Mouse (Mus musculus) liver, adult (tissue): ENCODE data around the gene Pum1.

ENCODE experiments used
- GATA4 ChIP-seq: IDR thresholded peaks from 2 replicates; pipeline ENCODE4 v1.6.1; 2014; ENCODE audit warnings: mild to moderate bottlenecking, low read length; ENCODE audit not compliant: insufficient replicate concordance

Pum1 gene

DNA sequence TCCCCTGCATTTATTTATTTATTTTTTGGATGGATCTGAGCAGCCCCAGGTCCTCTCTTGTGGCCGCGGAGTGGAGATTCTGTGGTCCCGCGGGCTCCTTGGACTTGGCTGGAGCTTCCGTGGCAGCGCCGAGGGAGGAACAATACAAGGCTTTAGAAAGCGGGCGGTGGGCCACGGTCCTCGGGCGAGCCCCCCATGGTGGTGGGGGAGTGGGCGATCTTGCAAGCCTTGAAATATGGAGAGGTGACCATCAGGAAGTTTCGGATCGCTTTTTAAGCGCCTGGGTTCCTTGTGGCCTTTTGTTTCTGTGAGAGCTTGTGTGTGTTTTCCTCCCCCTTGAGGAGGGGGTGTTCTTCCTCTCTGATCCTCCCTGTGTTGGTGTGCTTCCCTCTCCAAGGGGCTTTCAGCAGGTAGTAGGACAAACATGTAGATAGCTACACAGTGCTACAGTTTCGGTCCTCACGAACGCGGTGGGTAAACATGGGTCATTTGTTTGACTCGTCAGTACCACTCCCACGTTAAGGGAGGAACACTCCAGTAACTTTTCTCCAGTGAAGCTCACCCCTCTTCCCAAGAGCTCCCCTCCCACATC is 785 bp downstream of the Pum1 start:
- TF ChIP-seq GATA4, result no peak

DNA sequence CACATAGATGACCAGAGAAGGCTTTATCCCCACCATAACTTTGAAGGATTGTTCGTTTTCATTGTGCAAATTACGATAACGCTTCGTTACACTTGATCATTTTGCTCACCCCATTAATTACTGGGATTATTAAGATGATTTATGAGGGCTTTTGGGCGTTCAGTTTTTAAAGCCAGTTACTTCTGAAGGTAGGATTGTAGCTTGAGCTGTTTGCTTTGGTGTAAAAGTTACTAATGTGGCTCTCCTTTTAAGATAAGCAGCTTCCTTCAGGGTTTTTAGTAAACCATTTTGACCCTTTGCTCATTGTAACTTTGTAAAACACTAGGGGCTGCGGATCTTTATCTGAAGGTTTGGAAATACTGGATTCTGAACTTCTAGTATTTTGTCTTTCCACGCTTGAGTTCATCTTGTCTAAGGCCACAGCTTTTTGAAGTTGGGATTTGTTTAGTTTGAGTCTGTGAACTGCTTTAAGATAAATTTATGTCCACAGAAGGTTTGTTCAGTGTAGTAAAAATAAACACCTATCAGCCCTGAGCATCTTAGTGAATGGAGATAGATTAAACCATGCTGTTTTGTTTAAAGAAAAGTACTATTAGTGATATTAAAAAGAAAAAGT is 1.4 kb downstream of the Pum1 start:
- no peak for TF ChIP-seq GATA4

DNA sequence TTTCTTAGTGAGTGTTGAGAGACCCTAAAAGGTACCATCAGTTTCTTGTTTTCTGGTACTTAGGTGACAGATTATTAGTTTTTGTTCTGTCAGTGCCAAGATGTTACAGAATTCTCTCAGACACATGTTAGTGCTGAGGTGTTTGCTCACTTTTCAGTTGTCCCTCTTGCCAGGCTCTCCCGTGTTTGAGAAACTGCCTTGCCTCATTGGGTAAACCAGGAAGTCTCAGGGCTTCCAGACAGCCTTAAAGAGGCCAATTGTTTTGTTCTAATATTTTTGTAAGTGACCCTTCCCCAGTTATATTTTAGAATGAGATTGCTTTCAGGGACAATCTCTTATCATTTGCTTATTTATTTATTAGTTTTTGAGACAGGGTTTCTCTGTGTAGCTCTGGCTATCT is 2.1 kb downstream of the Pum1 start:
- no peak for TF ChIP-seq GATA4

DNA sequence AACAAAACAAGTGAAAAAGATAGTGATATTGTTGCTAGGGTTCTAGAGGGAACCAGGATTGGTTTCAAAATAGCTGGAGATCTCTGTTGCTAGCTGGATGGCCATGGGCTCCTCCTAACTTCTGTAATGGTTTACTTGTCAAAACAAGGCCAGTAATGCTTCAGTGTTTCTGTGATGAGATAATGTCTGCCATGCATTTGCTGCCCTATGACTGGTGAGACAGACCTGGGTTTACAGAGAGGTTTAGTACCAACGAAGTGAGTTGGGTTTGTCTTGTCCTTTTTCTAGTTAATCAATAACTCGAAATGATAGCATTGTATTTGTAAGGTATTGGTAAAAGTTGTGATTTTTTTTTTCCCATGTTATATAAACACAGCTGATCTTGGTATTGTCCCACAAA is 4.6 kb downstream of the Pum1 start:
- no peak for TF ChIP-seq GATA4

DNA sequence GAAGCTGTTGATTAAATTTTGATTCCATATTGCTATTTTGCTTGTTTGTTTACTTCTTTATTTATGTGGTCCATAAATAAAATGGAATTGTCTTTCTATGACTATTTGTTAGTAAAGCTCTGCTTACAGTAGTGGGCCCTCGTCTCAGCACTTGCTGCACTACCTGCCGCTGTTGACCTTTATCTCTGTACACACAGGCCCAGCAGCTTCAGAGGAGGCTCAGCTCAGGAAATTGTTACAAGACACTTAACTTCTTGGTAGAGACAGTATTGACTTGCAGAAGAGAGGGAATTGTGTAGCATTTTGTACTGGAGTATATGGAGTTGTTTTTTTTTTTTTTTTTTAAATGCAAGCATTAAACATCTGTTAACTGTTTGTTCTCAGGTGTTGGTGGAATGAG is 5.4 kb downstream of the Pum1 start:
- TF ChIP-seq GATA4, result no peak

DNA sequence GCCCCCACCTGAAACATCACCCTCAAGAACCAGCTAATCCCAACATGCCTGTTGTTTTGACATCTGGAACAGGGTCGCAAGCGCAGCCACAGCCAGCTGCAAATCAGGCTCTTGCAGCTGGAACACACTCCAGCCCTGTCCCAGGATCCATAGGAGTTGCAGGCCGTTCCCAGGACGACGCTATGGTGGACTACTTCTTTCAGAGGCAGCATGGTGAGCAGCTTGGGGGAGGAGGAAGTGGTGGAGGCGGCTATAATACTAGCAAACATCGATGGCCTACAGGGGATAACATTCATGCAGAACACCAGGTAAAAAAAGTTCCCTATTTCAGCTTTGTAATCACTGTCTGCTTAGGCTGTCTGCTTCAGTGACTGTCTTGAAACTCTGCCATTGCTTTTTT is 5.9 kb downstream of the Pum1 start:
- TF ChIP-seq GATA4, result no peak

DNA sequence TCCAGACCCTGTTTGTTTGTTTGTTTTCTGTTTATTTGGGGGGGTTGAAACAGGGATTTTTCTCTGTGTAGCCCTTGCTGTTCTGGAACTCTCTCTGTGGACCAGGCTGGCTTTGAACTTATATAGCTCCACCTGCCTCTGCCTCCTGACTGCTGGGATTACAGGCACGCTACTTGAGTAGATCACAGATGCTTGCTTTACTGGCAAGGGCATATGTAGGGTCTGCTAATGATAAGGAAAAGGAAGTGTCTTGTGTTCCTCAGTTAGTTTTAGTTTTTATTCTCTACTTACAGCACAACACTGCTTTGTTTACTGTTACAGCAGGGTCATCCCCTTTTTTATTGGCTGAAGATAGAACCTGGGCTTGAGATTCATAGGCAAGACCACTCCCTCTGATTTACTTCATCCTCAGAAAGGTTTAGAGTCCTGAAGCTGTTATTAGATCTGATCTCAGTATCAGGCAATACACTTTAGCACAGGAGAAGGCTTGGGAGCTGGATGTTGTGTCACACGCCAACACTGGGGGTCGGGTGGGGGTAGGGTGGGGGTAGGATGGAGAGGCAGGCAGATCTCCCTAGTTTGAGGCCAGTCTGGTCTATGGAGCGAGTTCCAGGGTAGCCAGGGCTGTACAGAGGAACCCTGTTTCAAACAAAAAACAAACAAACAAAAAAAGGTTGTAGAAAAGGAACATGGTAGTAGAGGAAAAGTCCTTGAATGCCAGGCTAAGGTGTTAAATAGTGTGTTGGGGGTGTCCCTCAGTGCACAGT is 8.1 kb downstream of the Pum1 start:
- TF ChIP-seq GATA4, result no peak

DNA sequence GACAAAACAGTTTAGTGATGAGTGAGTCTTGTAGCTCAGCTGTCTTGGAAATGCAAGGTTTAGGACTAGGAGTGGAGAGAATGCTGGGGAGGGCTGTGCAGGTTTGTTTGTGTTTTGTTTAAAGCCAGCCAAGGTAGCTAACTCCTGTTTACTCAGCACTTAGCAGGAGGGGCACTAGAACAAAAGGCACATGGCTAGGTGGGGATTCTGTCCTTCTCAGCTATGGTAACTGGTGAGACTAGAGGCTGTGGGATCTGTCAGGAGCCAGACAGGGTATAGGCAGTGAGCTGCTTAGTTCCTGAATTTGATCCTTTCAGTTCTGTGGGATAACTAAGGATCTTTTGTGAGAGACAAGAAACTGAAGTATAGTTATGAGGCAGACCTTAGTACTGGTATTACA is 9.0 kb downstream of the Pum1 start:
- TF ChIP-seq GATA4, result no peak

DNA sequence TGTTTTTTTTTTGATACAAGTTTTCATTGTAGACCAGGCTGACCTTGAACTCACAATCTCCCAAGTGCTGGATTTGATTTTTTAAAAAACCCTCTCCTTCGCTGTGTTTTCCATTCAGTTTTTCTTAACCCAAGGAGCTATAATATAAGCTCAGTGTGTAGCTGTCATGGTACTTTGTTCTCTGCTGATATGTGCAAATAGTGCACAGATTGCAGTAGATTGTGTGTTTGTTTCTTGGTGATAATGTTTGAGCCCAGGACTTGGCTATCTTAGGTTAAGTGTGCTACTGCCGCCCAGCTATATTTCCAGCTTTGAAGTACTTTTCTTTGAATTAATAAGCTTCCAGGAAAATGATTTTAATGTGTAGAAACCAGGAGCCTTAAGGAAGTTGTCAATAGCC is 13.6 kb downstream of the Pum1 start:
- TF ChIP-seq GATA4, result no peak

DNA sequence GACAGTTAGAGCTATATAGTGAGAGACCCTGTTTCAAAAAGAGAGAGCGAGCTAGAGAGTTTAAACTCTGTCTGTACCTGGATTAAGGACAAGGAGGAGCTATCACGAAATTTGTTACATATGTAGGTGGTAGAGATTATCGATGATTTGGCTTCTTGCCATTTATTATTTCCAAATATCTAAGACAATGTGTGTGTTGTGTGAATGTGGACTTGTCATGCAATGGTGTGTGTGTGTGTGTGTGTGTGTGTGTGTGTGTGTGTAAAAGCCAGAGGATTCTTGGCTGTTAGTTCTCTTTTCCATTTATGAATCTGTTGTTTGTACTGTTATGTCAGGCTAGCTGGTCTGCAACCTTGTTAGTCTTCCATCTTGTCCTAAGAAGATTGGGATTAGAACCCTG is 15.0 kb downstream of the Pum1 start:
- no peak for TF ChIP-seq GATA4

DNA sequence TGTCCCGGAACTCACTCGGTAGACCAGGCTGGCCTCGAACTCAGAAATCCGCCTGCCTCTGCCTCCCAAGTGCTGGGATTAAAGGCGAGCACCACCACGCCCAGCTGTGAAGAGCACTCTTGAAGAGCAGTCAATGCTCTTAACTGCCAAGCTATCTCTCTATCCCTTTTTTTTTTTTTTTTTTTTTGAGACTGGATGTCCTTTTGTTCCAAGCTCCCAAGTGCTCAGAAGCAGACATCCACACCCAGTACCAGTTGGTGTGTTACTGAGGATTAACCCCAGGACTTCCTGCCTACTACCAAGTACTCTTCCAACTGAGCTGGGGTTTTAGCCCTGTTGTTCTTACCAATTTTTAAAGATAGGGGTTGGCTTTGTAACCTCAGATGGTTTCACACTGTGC is 17.6 kb downstream of the Pum1 start:
- no peak for TF ChIP-seq GATA4

DNA sequence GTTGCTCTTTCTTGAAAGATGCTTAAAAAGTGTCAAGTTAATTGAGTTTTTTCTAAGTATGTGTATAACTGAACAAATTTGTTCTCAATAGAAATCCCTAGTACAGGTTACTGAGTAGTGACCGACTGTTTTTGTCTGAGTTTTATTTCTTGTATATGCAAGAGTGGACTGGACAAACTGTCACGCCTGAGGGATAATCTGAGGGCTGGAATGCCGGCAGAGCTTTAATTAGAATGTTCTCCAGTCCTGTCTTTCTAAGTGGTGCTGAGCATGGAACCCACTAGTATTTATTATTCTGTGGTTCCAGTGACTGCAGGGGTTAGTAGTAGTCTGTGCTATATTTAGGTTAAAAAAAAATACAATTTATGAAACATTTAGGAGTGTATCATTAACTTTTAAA is 30.8 kb downstream of the Pum1 start:
- no peak for TF ChIP-seq GATA4

DNA sequence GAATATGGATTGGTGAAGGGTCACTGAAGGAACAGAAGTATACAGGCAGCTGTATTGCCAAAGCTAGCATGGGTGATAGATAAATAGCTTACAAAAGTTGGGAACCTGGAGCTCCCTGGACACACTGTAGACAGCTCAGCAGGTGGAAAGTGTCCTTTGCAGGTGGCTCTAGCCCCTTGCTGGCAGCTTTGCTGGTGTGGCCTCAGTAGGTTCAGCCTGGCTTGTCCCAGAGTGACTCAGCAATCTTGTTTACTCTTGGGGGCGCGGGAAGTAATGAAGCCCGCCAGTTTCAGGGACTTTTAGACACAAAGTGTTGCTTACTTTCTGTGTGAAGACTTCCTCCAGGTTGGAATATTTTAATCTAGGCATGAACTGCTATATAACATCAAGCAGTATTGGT is 31.9 kb downstream of the Pum1 start:
- TF ChIP-seq GATA4, result no peak

DNA sequence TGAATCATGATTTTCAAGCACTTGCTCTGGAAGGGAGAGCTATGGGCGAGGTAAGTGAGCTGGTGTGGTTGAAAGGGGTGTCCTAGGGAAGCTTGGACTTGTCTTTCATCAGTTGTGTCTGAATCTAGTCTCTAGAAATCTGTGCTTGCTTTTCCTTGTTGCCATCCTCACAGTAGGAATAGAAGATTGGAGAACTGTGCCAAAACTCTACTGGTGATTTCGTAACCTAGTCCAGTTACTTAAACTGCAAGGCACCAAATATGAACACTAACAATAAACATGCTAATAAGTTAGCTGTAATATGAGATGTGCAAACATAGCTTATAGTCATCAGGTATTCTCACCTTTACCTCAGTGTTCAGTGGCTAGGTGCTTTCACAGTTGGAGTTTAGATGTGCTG is 37.9 kb downstream of the Pum1 start:
- TF ChIP-seq GATA4, result no peak

DNA sequence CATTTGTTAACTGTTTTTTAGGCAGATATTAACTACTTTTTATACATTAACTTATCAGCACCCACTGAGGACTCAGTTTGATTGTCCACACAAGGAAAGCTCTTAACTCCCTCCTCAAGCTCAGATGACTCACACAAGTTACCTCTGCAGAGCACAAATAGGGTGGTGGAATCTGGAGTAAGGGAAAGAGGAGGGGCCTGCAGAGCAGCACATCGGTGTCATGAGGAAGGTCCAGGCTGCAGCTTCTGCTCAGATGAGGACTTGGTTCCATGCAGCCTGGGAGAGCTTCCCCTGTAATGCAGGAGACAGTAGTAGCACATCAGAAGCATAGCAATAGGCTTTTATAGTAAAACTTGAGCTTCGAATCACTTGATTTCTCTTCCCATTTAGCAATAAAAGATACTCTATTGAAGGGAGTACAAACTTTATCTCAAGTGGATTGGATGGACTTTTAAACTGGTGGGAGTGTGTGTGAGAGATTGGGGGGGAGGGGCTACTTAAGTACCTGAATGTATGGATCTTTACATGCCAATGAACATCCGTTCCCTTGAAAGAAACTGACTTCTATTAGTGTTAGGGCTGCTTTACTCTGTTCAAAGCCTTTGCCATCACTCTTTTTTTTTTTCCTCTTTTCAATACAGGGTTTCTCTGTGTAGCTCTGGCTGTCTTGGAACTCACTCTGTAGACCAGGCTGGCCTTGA is 39.9 kb downstream of the Pum1 start:
- no peak for TF ChIP-seq GATA4

DNA sequence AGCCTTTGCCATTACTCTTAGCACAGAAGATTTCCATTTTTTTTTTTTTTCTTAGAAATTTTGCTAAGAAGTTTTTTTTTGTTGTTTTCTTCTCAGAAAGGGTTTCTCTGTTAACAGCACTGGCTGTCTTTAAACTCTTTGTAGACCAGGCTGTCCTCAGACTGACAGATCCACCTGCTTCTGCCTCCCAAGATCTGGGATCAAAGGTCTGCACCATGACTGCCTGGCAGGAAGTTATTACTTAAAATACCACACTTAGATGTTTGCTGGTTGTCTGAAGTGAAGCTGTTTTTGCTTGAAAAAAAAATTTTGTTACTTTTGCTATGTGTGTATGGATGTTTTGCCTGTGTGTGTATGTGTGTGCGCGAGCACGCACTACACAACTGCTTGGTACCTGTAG is 40.5 kb downstream of the Pum1 start:
- no peak for TF ChIP-seq GATA4
